Mouse (Mus musculus): ENCODE measurements around the gene Plvap.

Gene Plvap

GRCm38 (mm10) chr8:71461152-71461840 lies 50.3 kb downstream of the Plvap start:
- Histone ChIP-seq H3K9me3 (ENCODE audit: low read length) (no peaks in the 10 kb centered on the region), H3K4me1 (replicated peaks; ENCODE audit: low read depth, low read length) (peaks cover 69% of the 10 kb centered on the region), H3K36me3 (ENCODE audit: insufficient read depth, low read length) (peaks cover 8% of the 10 kb centered on the region), H3K27me3 (ENCODE audit: insufficient read depth, low read length) (peaks cover 61% of the 10 kb centered on the region), H3K4me3 (replicated peaks; ENCODE audit: low read length) (peak overlapping the region; percentile 74)
- no peak for TF ChIP-seq CTCF (conservative IDR thresholded peaks at IDR 0.05; ENCODE audit: low read length)
- no peak for TF ChIP-seq NANOG (IDR thresholded peaks at IDR 0.05; ENCODE audit: borderline replicate concordance, low read length)
- no peak for TF ChIP-seq POU5F1 (IDR thresholded peaks at IDR 0.05; ENCODE audit: borderline replicate concordance, low read length)

DNA sequence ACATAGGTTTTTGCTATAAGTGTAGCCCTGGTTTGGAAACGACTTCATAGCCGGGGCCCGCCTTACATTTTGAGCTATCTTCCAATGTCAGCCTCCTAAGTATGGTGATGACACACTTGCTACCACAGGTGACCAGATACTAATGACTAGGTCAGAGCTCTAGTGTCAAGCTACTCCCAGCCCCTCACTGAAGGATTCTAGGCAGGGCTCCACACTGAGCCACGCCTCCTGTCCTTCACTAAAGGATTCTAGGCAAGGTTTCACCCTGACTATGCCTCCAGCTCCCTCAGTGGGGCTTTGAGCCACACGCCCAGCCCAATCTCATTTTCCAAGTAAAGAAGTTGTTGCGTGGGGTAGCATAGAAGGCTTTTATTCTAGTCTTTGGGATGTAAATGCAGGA lies 50.8 kb downstream of the Plvap start:
- H3K4me1 ChIP-seq (replicated peaks; ENCODE audit: low read depth, low read length), result peaks cover 63% of the 10 kb centered on the region
- H3K4me3 ChIP-seq (replicated peaks; ENCODE audit: low read length), result peak overlapping the region; percentile 74; the same call in 1 of the 2 replicates
- peaks cover 2% of the 10 kb centered on the region; the same call in 1 of the 2 replicates for H3K36me3 ChIP-seq (ENCODE audit: insufficient read depth, low read length)
- H3K27me3 ChIP-seq (ENCODE audit: insufficient read depth, low read length), result peaks cover 67% of the 10 kb centered on the region
- TF ChIP-seq POU5F1 (IDR thresholded peaks at IDR 0.05; ENCODE audit: borderline replicate concordance, low read length), result no peak
- H3K9me3 ChIP-seq (ENCODE audit: low read length), result no peaks in the 10 kb centered on the region

- Histone ChIP-seq H3K4me3 (replicated peaks; ENCODE audit: low read length) (peak overlapping the region; percentile 60), H3K36me3 (ENCODE audit: insufficient read depth, low read length) (no peaks in the 10 kb centered on the region), H3K9me3 (ENCODE audit: low read length) (no peaks in the 10 kb centered on the region), H3K27me3 (ENCODE audit: insufficient read depth, low read length) (peaks cover 80% of the 10 kb centered on the region), H3K4me1 (replicated peaks; ENCODE audit: low read depth, low read length) (peaks cover 56% of the 10 kb centered on the region)
- TF ChIP-seq POU5F1 (IDR thresholded peaks at IDR 0.05; ENCODE audit: borderline replicate concordance, low read length) (no peak), CTCF (conservative IDR thresholded peaks at IDR 0.05; ENCODE audit: low read length) (no peak), NANOG (IDR thresholded peaks at IDR 0.05; ENCODE audit: borderline replicate concordance, low read length) (no peak)
Measured at GRCm38 (mm10) chr8:71457659-71458270, 53.8 kb downstream of the Plvap start.

GRCm38 (mm10) chr8:71456906-71457305 lies 54.6 kb downstream of the Plvap start:
- H3K27me3 ChIP-seq (ENCODE audit: insufficient read depth, low read length), result peaks cover 80% of the 10 kb centered on the region
- peaks cover 50% of the 10 kb centered on the region for H3K4me1 ChIP-seq (replicated peaks; ENCODE audit: low read depth, low read length)
- TF ChIP-seq NANOG (IDR thresholded peaks at IDR 0.05; ENCODE audit: borderline replicate concordance, low read length) (no peak), POU5F1 (IDR thresholded peaks at IDR 0.05; ENCODE audit: borderline replicate concordance, low read length) (no peak), CTCF (conservative IDR thresholded peaks at IDR 0.05; ENCODE audit: low read length) (no peak)
- peak overlapping the region; percentile 60 for H3K4me3 ChIP-seq (replicated peaks; ENCODE audit: low read length)
- H3K36me3 ChIP-seq (ENCODE audit: insufficient read depth, low read length), result no peaks in the 10 kb centered on the region
- no peaks in the 10 kb centered on the region for H3K9me3 ChIP-seq (ENCODE audit: low read length)

GRCm38 (mm10) chr8:71454668-71455067 lies 56.9 kb downstream of the Plvap start:
- Histone ChIP-seq H3K36me3 (ENCODE audit: insufficient read depth, low read length) (no peaks in the 10 kb centered on the region), H3K4me3 (replicated peaks; ENCODE audit: low read length) (no peak overlapping the region), H3K27me3 (ENCODE audit: insufficient read depth, low read length) (peaks cover 59% of the 10 kb centered on the region), H3K9me3 (ENCODE audit: low read length) (peaks cover 8% of the 10 kb centered on the region), H3K4me1 (replicated peaks; ENCODE audit: low read depth, low read length) (peaks cover 36% of the 10 kb centered on the region)
- TF ChIP-seq NANOG (IDR thresholded peaks at IDR 0.05; ENCODE audit: borderline replicate concordance, low read length), result no peak
- no peak for TF ChIP-seq CTCF (conservative IDR thresholded peaks at IDR 0.05; ENCODE audit: low read length)
- no peak for TF ChIP-seq POU5F1 (IDR thresholded peaks at IDR 0.05; ENCODE audit: borderline replicate concordance, low read length)

GRCm38 (mm10) chr8:71452669-71453068 lies 58.9 kb downstream of the Plvap start:
- H3K36me3 ChIP-seq (ENCODE audit: insufficient read depth, low read length), result no peaks in the 10 kb centered on the region
- no peak overlapping the region for H3K4me3 ChIP-seq (replicated peaks; ENCODE audit: low read length)
- peaks cover 28% of the 10 kb centered on the region for H3K9me3 ChIP-seq (ENCODE audit: low read length)
- H3K4me1 ChIP-seq (replicated peaks; ENCODE audit: low read depth, low read length), result peaks cover 25% of the 10 kb centered on the region
- peaks cover 46% of the 10 kb centered on the region for H3K27me3 ChIP-seq (ENCODE audit: insufficient read depth, low read length)
- no peak for TF ChIP-seq NANOG (IDR thresholded peaks at IDR 0.05; ENCODE audit: borderline replicate concordance, low read length)
- no peak for TF ChIP-seq POU5F1 (IDR thresholded peaks at IDR 0.05; ENCODE audit: borderline replicate concordance, low read length)
- TF ChIP-seq CTCF (conservative IDR thresholded peaks at IDR 0.05; ENCODE audit: low read length), result no peak

- no peak for TF ChIP-seq POU5F1 (IDR thresholded peaks at IDR 0.05; ENCODE audit: borderline replicate concordance, low read length)
- TF ChIP-seq NANOG (IDR thresholded peaks at IDR 0.05; ENCODE audit: borderline replicate concordance, low read length), result no peak
- TF ChIP-seq CTCF (conservative IDR thresholded peaks at IDR 0.05; ENCODE audit: low read length), result no peak
- Histone ChIP-seq H3K36me3 (ENCODE audit: insufficient read depth, low read length) (no peaks in the 10 kb centered on the region), H3K27me3 (ENCODE audit: insufficient read depth, low read length) (peaks cover 37% of the 10 kb centered on the region), H3K4me3 (replicated peaks; ENCODE audit: low read length) (no peak overlapping the region), H3K9me3 (ENCODE audit: low read length) (peaks cover 36% of the 10 kb centered on the region), H3K4me1 (replicated peaks; ENCODE audit: low read depth, low read length) (peaks cover 17% of the 10 kb centered on the region)
Measured at GRCm38 (mm10) chr8:71451777-71452176, 59.8 kb downstream of the Plvap start.

DNA sequence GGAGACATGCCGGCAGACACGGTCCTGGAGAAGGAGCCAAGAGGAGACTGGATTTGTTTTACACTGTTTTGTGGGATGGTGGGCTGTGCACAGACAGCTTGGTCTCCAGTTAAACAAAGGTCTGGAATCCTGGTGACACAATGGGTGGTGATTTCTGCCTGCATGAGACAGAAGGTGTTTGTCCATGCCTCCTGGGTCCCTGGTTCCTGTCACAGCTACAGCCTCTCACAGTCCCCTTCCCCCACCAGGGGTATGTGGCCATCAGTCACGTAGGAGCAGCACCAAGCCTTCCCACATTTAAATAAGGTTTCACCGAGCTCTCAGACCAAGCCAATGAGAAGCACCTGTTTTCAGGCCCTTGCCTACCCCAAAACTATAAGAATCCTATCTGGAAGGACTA lies 60.2 kb downstream of the Plvap start:
- Histone ChIP-seq H3K4me1 (replicated peaks; ENCODE audit: low read depth, low read length) (peaks cover 13% of the 10 kb centered on the region), H3K9me3 (ENCODE audit: low read length) (peaks cover 41% of the 10 kb centered on the region)
- TF ChIP-seq CTCF (conservative IDR thresholded peaks at IDR 0.05; ENCODE audit: low read length), result no peak

More for the DNA sequence above, 60.2 kb downstream of the Plvap start:
- H3K36me3 ChIP-seq (ENCODE audit: insufficient read depth, low read length), result no peaks in the 10 kb centered on the region
- H3K4me3 ChIP-seq (replicated peaks; ENCODE audit: low read length), result no peak overlapping the region
- peaks cover 32% of the 10 kb centered on the region for H3K27me3 ChIP-seq (ENCODE audit: insufficient read depth, low read length)
